Mouse (Mus musculus) stomach, postnatal 0 days (tissue): ENCODE measurements around the gene Mpig6b. TPM values are rescaled to one million over a fixed set of nuclear protein-coding genes. Genes with fewer than 3 reads are reported as not detected.

Source experiments
- ATAC-seq: fragments of 200-750 bp; cut with Nextera tagmentation; 2 replicates; pipeline ENCODE4 v1.8.0; 2017; ENCODE audit not compliant: low FRiP score, low TSS enrichment
- DNase-seq: peaks from one replicate; pipeline ENCODE4 v3.0.0-alpha.2; 2016; ENCODE audit warnings: low spot score
- H3K27ac ChIP-seq: fragments of 300-500 bp; sonication (generic); replicated peaks from 2 replicates; pipeline ENCODE4 v1.5.1; 2014; ENCODE audit warnings: mild to moderate bottlenecking, control low read depth
- H3K27me3 ChIP-seq: fragments of 300-500 bp; sonication (generic); 2 replicates; pipeline ENCODE4 v1.6.1; 2014; ENCODE audit warnings: low read length; ENCODE audit not compliant: control insufficient read depth, insufficient read depth
- H3K36me3 ChIP-seq: fragments of 300-500 bp; sonication (generic); 2 replicates; pipeline ENCODE4 v1.6.1; 2014; ENCODE audit warnings: low read length, mixed read lengths; ENCODE audit not compliant: control insufficient read depth, insufficient read depth
- H3K4me1 ChIP-seq: fragments of 300-500 bp; sonication (generic); replicated peaks from 2 replicates; pipeline ENCODE4 v1.6.1; 2014; ENCODE audit warnings: antibody characterized with exemption; ENCODE audit not compliant: control insufficient read depth, insufficient read depth
- H3K4me2 ChIP-seq: fragments of 300-500 bp; sonication (generic); replicated peaks from 2 replicates; pipeline ENCODE4 v1.6.1; 2014; ENCODE audit warnings: low read depth, mild to moderate bottlenecking, control low read depth, moderate library complexity
- H3K4me3 ChIP-seq: fragments of 300-500 bp; sonication (generic); 2 replicates; pipeline ENCODE4 v1.5.1; 2014; ENCODE audit warnings: low read depth, low read length, control low read depth
- H3K9ac ChIP-seq: fragments of 300-500 bp; sonication (generic); 2 replicates; pipeline ENCODE4 v1.6.1; 2014; ENCODE audit warnings: mild to moderate bottlenecking, low read length, control low read depth, mixed read lengths
- H3K9me3 ChIP-seq: fragments of 300-500 bp; sonication (generic); 2 replicates; pipeline ENCODE4 v1.6.1; 2016; ENCODE audit warnings: low read length; ENCODE audit not compliant: control insufficient read depth
- CTCF ChIP-seq: IDR thresholded peaks from 2 replicates; pipeline ENCODE4 v1.5.1; 2016; ENCODE audit warnings: antibody characterized with exemption, low read depth, mild to moderate bottlenecking, moderate library complexity
- EP300 ChIP-seq: optimal IDR thresholded peaks from 2 replicates; pipeline ENCODE3; 2016; ENCODE audit warnings: antibody characterized with exemption
- WGBS: fragments of 180-500 bp; shearing (Covaris S2); extraction: QIAGEN DNeasy Blood & Tissue Kit; methylation state at CpG from one replicate; pipeline ENCODE4 v1.1.7; 2014; 5-methylcytosine and 5-hydroxymethylcytosine counted together
- polyA plus RNA-seq: library from polyadenylated mRNA; unstranded; fragments of >200 nt; fragmentation: Nextera tagmentation; extraction: Ambion mirVana; gene quantifications from 2 replicates; pipeline ENCODE4 v1.2.1, GENCODE M21; 2015

Mpig6b gene
- polyA plus RNA-seq, 1 experiment from 2014 or later: 0.49 TPM

- H3K9ac ChIP-seq: no peak overlapping the region
- H3K27ac ChIP-seq: no peak overlapping the region
- no peak overlapping the region for H3K4me2 ChIP-seq
- no peak overlapping the region for H3K4me3 ChIP-seq
- H3K4me1 ChIP-seq: no peaks in the 10 kb centered on the region
- no peaks in the 10 kb centered on the region for H3K27me3 ChIP-seq
- ATAC-seq: no peak
- peaks cover 29% of the 10 kb centered on the region for H3K36me3 ChIP-seq
- H3K9me3 ChIP-seq: no peaks in the 10 kb centered on the region
- no peak for DNase-seq
- WGBS: 51% methylated on average over 10 of the region's 10 CpGs
- TF ChIP-seq EP300 (no peak), CTCF (no peak)
Measured at GRCm38 (mm10) chr17:35100196-35100765, 34.3 kb upstream of the Mpig6b start.

GRCm38 (mm10) chr17:35097164-35097655 lies 31.2 kb upstream of the Mpig6b start:
- WGBS: 86% methylated on average over 12 of the region's 12 CpGs
- H3K36me3 ChIP-seq: peaks cover 36% of the 10 kb centered on the region
- H3K9ac ChIP-seq: no peak overlapping the region
- TF ChIP-seq CTCF: no peak
- no peak for TF ChIP-seq EP300
- no peaks in the 10 kb centered on the region for H3K27me3 ChIP-seq
- no peak overlapping the region for H3K4me2 ChIP-seq
- DNase-seq (no peak), ATAC-seq (no peak)
- no peak overlapping the region for H3K4me3 ChIP-seq
- H3K27ac ChIP-seq: no peak overlapping the region
- no peaks in the 10 kb centered on the region for H3K4me1 ChIP-seq
- no peaks in the 10 kb centered on the region for H3K9me3 ChIP-seq

- no peak overlapping the region for H3K4me3 ChIP-seq
- no peaks in the 10 kb centered on the region for H3K27me3 ChIP-seq
- H3K9ac ChIP-seq: no peak overlapping the region
- peaks cover 31% of the 10 kb centered on the region for H3K36me3 ChIP-seq
- no peak overlapping the region for H3K27ac ChIP-seq
- no peaks in the 10 kb centered on the region for H3K4me1 ChIP-seq
- no peak overlapping the region for H3K4me2 ChIP-seq
- WGBS: 89% methylated on average over 12 of the region's 12 CpGs
- ATAC-seq: no peak
- TF ChIP-seq CTCF: no peak
- no peak for TF ChIP-seq EP300
- DNase-seq: no peak
- H3K9me3 ChIP-seq: no peaks in the 10 kb centered on the region
Measured at GRCm38 (mm10) chr17:35096597-35096996, 30.6 kb upstream of the Mpig6b start.

- TF ChIP-seq CTCF (no peak), EP300 (no peak)
- Histone ChIP-seq H3K36me3 (peaks cover 20% of the 10 kb centered on the region), H3K4me2 (no peak overlapping the region), H3K9ac (no peak overlapping the region), H3K4me1 (peaks cover 3% of the 10 kb centered on the region; the same call in 1 of the 2 replicates), H3K27ac (no peak overlapping the region), H3K4me3 (no peak overlapping the region), H3K9me3 (no peaks in the 10 kb centered on the region), H3K27me3 (no peaks in the 10 kb centered on the region)
- DNase-seq: no peak
- WGBS: 89% methylated on average over 15 of the region's 15 CpGs
- no peak for ATAC-seq
Measured at GRCm38 (mm10) chr17:35094475-35095365, 28.7 kb upstream of the Mpig6b start.

GRCm38 (mm10) chr17:35092403-35093198 lies 26.6 kb upstream of the Mpig6b start:
- H3K36me3 ChIP-seq: peaks cover 16% of the 10 kb centered on the region
- H3K27me3 ChIP-seq: no peaks in the 10 kb centered on the region
- ATAC-seq (no peak), DNase-seq (no peak)
- H3K4me3 ChIP-seq: no peak overlapping the region
- no peaks in the 10 kb centered on the region for H3K9me3 ChIP-seq
- H3K4me2 ChIP-seq: no peak overlapping the region
- H3K4me1 ChIP-seq: peaks cover 3% of the 10 kb centered on the region; the same call in 1 of the 2 replicates
- no peak overlapping the region for H3K27ac ChIP-seq
- WGBS: 87% methylated on average over 14 of the region's 14 CpGs
- TF ChIP-seq CTCF (no peak), EP300 (no peak)
- H3K9ac ChIP-seq: no peak overlapping the region
